Mouse (Mus musculus): ENCODE data around the gene Tbc1d7.

- no peak for TF ChIP-seq GATA1 (IDR thresholded peaks at IDR 0.05; ENCODE audit: borderline replicate concordance, low read length)
- TF ChIP-seq FLI1 (IDR thresholded peaks at IDR 0.05; ENCODE audit: low read length), result no peak
Measured at GRCm38 (mm10) chr13:43199749-43200148, 28.4 kb upstream of the Tbc1d7 start.

All from megakaryocyte, embryonic 14.5 days (primary cell).